Mouse (Mus musculus): ENCODE measurements at regions not wholly inside any gene's neighbourhood (a gene's known extent, or its start where the extent isn't known, plus 50 kb on each side); places are given as distances from the start of the nearest gene placed in this dataset.

- no peak overlapping the region for H3K9ac ChIP-seq (ENCODE audit: low read depth, low read length)
- H3K4me2 ChIP-seq (ENCODE audit: low read length), result no peak overlapping the region
- WGBS, result 56% methylated on average over 3 of the region's 3 CpGs
- H3K4me1 ChIP-seq (replicated peaks; ENCODE audit: insufficient read depth, low read length), result no peaks in the 10 kb centered on the region
- DNase-seq (ENCODE audit: low spot score) (no peak), ATAC-seq (replicated peaks; ENCODE audit: low FRiP score, low read depth) (no peak)
- no peaks in the 10 kb centered on the region for H3K36me3 ChIP-seq (ENCODE audit: insufficient read depth, low read length)
- no peak overlapping the region for H3K27ac ChIP-seq
- TF ChIP-seq CTCF (IDR thresholded peaks at IDR 0.05; ENCODE audit: low read depth), result no peak
- H3K9me3 ChIP-seq (replicated peaks; ENCODE audit: low read length), result no peaks in the 10 kb centered on the region
- no peaks in the 10 kb centered on the region for H3K27me3 ChIP-seq (ENCODE audit: insufficient read depth, low read length)
- H3K4me3 ChIP-seq (replicated peaks; ENCODE audit: low read depth, low read length), result no peak overlapping the region
Observed at GRCm38 (mm10) chr12:35303764-35304717, 230.8 kb downstream of the Ahr start.

DNA sequence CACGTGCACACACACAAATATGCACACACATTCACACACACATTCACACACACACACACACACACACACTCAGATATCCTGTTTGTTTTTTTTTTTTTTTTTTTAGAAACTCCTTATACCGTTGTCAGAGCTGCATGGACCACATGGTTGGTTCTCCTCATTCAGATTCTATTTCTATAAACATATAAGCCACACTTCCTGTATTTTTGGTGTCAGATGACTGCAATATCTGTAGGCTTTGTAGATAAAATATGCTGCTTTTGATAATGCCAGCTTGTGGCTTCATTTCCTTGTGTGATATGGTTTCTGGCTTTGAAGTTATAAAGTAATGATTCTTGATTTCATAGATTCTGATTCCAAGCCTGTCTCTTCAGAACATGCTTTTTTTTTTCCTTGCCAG, 231.7 kb downstream of the Ahr start:
- TF ChIP-seq CTCF (IDR thresholded peaks at IDR 0.05; ENCODE audit: low read depth), result no peak
- Histone ChIP-seq H3K9me3 (replicated peaks; ENCODE audit: low read length) (no peaks in the 10 kb centered on the region), H3K4me3 (replicated peaks; ENCODE audit: low read depth, low read length) (no peak overlapping the region), H3K4me1 (replicated peaks; ENCODE audit: insufficient read depth, low read length) (no peaks in the 10 kb centered on the region), H3K36me3 (ENCODE audit: insufficient read depth, low read length) (no peaks in the 10 kb centered on the region), H3K9ac (ENCODE audit: low read depth, low read length) (no peak overlapping the region), H3K4me2 (ENCODE audit: low read length) (no peak overlapping the region), H3K27me3 (ENCODE audit: insufficient read depth, low read length) (no peaks in the 10 kb centered on the region), H3K27ac (no peak overlapping the region)
- DNase-seq (ENCODE audit: low spot score), result no peak
- no peak for ATAC-seq (replicated peaks; ENCODE audit: low FRiP score, low read depth)
- WGBS, result 72% methylated on average over 2 of the region's 2 CpGs

DNA sequence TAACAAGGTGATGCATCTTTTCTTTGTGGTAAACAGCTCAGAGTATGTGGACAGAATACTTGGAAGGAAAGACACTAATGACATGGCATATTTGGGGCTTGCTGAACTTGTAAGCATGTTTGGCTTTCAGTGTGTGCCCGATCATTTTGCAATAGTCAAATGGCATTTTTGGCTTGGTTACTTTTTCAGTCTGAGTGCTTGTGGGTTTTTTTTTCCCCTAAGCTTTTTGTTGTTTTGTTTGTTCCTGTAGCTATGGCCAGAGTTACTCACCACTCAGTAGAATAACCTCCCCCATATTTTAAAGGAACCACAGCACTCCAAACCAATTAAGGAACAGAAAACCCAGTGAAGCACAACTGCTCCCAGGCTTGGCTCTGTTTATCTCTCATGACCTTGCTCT, 240.2 kb downstream of the Ahr start:
- Histone ChIP-seq H3K9ac (ENCODE audit: low read depth, low read length) (no peak overlapping the region), H3K4me3 (replicated peaks; ENCODE audit: low read depth, low read length) (no peak overlapping the region), H3K27ac (no peak overlapping the region), H3K27me3 (ENCODE audit: insufficient read depth, low read length) (no peaks in the 10 kb centered on the region), H3K9me3 (replicated peaks; ENCODE audit: low read length) (no peaks in the 10 kb centered on the region), H3K4me2 (ENCODE audit: low read length) (no peak overlapping the region), H3K36me3 (ENCODE audit: insufficient read depth, low read length) (no peaks in the 10 kb centered on the region), H3K4me1 (replicated peaks; ENCODE audit: insufficient read depth, low read length) (no peaks in the 10 kb centered on the region)
- 88% methylated on average over 1 of the region's 1 CpGs for WGBS
- ATAC-seq (replicated peaks; ENCODE audit: low FRiP score, low read depth), result no peak
- no peak for TF ChIP-seq CTCF (IDR thresholded peaks at IDR 0.05; ENCODE audit: low read depth)
- DNase-seq (ENCODE audit: low spot score), result no peak

- Histone ChIP-seq H3K27me3 (ENCODE audit: insufficient read depth, low read length) (no peaks in the 10 kb centered on the region), H3K36me3 (ENCODE audit: insufficient read depth, low read length) (no peaks in the 10 kb centered on the region), H3K4me1 (replicated peaks; ENCODE audit: insufficient read depth, low read length) (no peaks in the 10 kb centered on the region), H3K9me3 (replicated peaks; ENCODE audit: low read length) (no peaks in the 10 kb centered on the region), H3K4me2 (ENCODE audit: low read length) (no peak overlapping the region), H3K9ac (ENCODE audit: low read depth, low read length) (no peak overlapping the region), H3K4me3 (replicated peaks; ENCODE audit: low read depth, low read length) (no peak overlapping the region), H3K27ac (no peak overlapping the region)
- DNase-seq (ENCODE audit: low spot score) (no peak), ATAC-seq (replicated peaks; ENCODE audit: low FRiP score, low read depth) (no peak)
- no peak for TF ChIP-seq CTCF (IDR thresholded peaks at IDR 0.05; ENCODE audit: low read depth)
- 57% methylated on average over 2 of the region's 2 CpGs for WGBS
Observed at GRCm38 (mm10) chr12:35293566-35293965, 241.3 kb downstream of the Ahr start.

GRCm38 (mm10) chr12:35291941-35292341, 242.9 kb downstream of the Ahr start:
- WGBS, result 86% methylated on average over 6 of the region's 6 CpGs
- no peaks in the 10 kb centered on the region for H3K36me3 ChIP-seq (ENCODE audit: insufficient read depth, low read length)
- no peak for TF ChIP-seq CTCF (IDR thresholded peaks at IDR 0.05; ENCODE audit: low read depth)
- H3K27ac ChIP-seq, result no peak overlapping the region
- no peaks in the 10 kb centered on the region for H3K9me3 ChIP-seq (replicated peaks; ENCODE audit: low read length)
- ATAC-seq (replicated peaks; ENCODE audit: low FRiP score, low read depth) (no peak), DNase-seq (ENCODE audit: low spot score) (no peak)
- no peak overlapping the region for H3K4me3 ChIP-seq (replicated peaks; ENCODE audit: low read depth, low read length)
- H3K4me1 ChIP-seq (replicated peaks; ENCODE audit: insufficient read depth, low read length), result no peaks in the 10 kb centered on the region
- no peaks in the 10 kb centered on the region for H3K27me3 ChIP-seq (ENCODE audit: insufficient read depth, low read length)
- no peak overlapping the region for H3K4me2 ChIP-seq (ENCODE audit: low read length)
- H3K9ac ChIP-seq (ENCODE audit: low read depth, low read length), result no peak overlapping the region

- Histone ChIP-seq H3K4me2 (ENCODE audit: low read length) (no peak overlapping the region), H3K27me3 (ENCODE audit: insufficient read depth, low read length) (no peaks in the 10 kb centered on the region), H3K4me3 (replicated peaks; ENCODE audit: low read depth, low read length) (no peak overlapping the region), H3K9me3 (replicated peaks; ENCODE audit: low read length) (no peaks in the 10 kb centered on the region), H3K9ac (ENCODE audit: low read depth, low read length) (no peak overlapping the region), H3K4me1 (replicated peaks; ENCODE audit: insufficient read depth, low read length) (no peaks in the 10 kb centered on the region), H3K27ac (no peak overlapping the region), H3K36me3 (ENCODE audit: insufficient read depth, low read length) (no peaks in the 10 kb centered on the region)
- DNase-seq (ENCODE audit: low spot score) (no peak), ATAC-seq (replicated peaks; ENCODE audit: low FRiP score, low read depth) (no peak)
- WGBS, result 78% methylated on average over 2 of the region's 2 CpGs
- no peak for TF ChIP-seq CTCF (IDR thresholded peaks at IDR 0.05; ENCODE audit: low read depth)
Observed at GRCm38 (mm10) chr12:35287974-35288373, 241.0 kb downstream of the Snx13 start.
